Mouse (Mus musculus) frontal cortex, postnatal 25 days (tissue): ENCODE data around the gene Igfbp4.

Experiments
- DNase-seq, 2 experiments: peaks; one replicate each; pipeline ENCODE4 v3.0.0; 2022; ENCODE audit warnings: low spot score in 2 of 2

Igfbp4 gene

DNA sequence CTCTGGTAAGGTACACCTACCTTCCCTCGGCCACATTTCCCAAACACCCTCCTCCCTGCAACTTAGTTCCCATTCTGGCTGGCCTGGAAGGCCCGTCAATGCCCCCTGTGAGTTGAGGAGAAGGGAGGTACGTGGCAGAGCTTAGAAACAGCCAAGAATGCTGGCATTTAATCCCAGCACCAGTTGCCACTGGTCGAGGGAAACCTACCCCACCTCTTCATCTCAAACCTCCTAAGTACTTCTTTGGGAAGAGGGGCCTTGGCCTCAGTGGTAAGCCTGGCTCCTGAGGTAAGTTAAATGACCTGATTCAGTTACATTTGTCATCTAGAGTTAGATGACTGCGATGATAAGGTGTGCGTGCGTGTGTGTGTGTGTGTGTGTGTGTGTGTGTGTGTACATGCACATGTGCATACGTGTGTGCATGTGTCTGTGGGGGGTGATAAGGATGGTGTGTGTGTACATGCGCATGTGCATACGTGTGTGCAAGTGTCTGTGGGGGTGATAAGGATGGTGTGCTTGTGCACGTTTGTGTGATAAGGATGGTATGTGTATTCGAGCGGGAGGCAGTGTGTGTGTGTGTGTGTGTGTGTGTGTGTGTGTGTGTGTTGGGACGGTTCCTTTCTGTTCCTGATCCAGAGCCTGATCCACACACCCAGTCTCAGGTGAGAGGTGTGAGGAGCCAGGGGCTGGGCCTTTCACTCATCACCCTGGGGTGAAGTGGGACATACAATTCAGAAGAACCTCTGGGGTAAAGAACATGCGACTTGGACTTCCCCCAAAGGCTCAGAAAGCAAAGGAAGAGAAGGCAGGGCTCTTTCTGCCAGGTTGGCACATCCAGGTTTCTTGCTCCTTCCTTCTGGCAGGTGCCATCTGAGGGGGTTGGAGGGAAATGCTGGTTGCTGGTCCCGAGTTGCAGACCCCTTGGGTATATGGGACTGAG is 1.1 kb downstream of the Igfbp4 start:
- no peak for DNase-seq

DNA sequence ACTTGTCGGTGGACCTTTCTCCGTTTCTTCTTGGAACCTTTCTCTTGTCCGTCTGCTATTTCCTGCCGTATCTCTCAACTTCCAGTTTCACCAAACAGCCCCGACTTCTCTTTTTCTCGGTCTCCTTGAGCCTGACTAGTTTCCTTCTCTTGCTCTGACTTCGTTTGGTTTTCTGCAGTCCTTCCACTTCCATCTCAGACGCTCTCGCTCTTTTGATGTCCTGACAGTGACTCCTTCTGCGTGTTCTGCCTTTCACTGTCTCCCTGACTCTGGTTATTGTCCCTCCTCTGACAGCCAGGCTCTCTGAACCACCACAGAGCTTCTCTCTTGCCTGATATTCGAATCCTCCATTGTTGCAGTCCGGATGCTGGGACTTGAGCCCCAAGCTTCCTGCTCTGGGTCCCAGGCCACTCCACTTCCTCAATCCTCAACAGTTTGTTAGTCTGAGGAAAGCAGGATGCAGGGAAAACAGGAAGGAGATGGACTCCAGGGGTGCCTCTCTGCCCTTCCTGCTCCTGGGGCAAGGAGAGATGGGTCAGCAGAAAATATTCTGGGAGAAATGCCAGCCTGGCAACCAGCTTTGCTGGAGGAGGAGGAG is 1.9 kb downstream of the Igfbp4 start:
- DNase-seq: no peak

DNA sequence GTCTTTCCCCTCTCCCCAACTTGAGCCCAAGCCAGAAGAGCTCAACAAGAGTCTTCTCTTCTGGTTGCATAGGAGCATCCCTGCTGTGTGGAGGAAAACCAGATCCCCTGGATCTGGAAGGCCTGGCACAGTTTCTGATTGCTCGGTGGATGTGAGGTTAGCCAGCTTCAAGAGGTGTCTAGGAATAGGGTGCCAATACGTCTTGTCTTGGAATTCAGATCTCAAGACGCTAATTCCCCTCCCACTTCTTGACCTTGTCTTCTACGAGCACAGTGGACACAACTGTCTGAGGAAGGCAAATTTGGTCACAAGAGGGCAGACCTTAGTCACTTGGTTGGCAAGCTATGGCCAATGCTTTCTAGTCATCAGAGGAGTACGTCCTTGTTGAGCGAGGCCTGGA is 2.6 kb downstream of the Igfbp4 start:
- no peak for DNase-seq

DNA sequence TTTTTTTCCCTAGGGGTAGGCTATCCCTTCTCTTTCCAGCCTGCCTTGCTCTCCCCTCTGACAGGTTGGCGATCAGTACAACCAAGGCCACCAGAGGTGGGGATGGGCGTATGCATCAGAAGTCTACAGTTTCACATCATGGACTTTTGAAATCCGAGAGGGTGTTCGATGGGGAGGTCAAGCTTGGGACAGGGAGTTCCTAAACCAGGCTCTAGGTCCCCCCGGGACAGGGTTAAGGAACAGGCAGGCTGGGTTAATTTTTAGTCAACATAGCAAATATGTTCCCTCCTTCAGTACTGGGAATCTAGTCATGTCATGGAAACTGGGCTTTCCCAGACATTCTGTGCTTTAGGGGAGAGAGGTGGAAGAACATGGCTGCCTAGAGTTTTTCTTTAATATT is 3.3 kb downstream of the Igfbp4 start:
- DNase-seq: no peak

DNA sequence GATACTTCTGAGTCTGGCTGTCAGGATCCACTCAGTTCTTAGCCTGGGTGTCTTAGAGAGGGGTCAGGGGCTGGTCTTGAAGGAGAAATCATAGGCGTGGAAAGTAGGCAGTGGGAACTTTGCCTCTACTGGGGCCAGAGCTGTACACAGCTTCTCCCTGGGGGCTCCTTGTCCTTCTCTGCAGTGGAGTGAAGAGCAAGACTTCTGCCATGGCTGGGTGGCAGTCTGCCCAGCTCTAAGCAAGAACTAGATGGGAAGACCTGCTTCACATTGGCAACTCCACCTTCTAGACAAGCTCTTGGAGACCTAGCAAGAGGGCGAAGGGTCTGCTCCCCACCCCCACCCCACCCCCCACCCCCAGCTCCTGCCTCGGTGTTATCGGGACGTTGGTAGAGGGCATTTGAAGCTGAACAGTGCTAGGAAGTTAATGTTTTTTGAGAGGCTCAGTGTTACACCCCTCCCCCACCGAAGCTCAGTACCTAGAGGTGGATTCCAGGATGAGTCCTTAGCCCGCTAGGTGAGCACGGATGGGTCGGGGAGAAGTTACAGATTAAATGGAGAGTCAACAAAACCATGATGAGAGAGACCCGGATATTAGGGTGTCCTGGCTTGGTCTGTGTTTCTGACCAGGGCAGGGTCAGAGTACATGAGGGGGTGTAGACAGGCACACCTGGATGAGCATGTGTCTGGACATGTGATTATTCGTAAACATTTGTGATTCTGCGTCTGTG is 4.3 kb downstream of the Igfbp4 start:
- DNase-seq: no peak

DNA sequence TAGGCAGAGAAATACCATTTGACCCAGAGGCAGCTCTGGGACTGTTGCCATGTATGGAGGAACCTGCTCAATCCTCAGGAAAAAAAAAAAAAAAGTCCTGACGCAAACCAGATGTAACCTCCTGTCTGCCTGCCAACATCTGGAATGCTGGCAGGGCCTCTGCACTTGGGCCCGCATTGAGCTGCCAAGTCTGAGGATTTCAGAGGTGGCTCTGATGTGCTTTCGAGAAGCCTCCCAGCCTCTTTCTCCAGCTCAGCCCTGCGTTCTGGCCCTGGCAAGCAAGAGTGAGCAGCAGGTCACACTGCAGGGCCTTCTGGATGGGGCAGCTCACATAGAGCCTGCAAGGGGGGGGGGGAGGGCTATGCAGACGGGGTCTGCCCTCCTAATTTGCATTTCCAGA is 6.1 kb downstream of the Igfbp4 start:
- DNase-seq: no peak

DNA sequence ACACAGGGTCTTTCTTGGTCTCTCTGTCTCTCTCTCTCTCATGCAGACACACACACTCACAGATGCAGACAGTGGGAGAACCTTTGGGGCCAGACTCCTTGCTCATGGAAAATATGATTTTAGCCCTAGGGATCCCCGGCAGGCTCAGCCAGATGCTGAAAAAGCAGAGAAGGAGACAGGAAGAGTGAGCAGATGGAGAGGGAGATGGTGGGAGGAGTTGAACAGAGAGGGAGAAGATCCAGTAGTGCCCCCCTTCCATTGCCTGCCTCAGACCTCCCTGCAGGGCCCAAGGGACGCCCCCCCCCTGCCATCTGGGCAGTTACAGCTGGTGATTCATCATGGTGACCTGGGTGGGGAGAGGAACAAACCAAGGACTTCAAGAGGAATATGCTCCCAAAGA is 6.6 kb downstream of the Igfbp4 start:
- no peak for DNase-seq

DNA sequence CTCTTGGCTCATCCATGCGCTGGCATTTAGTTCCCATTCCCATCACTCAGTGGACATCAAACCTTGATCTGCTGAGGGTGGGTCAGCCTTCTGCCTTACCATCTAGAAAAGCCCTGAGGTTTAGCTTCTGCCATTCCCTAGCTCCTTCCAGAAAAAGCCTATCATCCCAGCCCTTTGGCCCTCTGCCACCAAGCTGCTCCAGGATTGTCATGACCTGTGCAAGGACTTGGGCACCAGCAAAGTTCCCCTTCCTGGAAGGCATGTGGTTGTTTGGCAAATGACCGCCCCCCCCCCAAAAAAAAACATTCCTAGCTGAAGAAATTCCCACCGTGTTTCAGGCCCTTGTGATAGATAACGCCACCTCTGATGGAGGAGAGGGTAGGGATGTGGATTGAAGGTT is 14.1 kb downstream of the Igfbp4 start:
- no peak for DNase-seq

DNA sequence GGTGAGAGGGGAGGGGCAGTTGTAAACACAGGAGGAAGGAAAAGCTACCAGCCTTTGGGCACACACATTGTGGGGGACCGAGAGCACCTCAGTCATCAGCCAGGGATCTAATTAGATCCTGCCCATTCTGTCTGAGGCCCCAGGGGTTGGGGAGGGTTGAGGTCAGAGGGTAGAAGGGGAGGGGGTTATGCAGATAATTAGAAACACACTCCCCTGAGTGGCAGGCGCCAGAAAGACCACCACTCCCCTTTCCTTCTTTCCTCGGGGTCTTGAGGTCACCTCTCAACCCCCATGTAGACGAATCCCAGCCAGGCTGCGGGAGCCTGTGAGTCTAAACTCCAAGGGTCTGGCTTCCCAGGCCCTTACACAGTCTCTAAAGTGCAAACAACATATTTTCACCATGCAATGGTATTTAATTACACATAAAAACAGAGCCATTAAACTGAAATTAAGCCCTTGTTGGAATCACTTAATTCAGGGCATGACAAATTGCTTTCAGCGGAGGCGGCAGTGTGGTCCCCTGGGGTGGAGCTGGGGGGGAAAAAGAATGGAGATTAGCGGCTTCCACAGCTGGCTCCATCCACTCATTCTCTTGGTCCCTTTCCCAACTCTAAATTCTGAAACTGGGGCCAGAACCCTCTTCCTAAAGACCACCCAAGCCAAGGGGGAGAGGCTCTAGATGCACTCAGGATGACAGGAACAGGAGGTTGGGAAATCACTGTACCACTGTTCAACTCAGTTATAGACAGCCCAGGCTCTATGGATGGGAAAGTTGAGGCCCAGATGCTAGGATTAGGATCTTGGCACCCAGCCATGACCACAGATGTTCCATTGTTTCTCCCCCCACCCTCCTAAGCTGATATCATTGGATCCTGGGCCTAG is 14.8 kb downstream of the Igfbp4 start:
- DNase-seq: no peak

DNA sequence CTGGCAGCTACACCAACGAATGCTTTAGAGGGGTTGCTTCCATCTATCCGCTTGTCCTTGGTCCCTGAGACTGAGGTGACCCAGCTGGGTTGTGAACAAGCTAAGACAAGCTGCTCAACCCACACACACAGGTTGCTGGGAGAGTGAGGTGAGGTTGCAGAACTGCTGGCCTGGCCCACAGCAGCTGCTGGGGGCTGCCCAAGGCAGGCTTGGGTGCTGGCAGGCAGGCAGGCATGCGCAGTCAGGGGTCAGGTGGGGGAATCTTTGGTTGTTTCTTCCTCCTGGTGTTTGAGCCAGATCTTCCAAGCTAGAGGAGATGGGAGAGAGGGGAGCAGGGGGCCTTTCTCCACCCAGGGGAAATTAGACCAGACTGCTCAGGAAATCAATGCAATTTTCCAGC is 19.4 kb downstream of the Igfbp4 start:
- DNase-seq: no peak

DNA sequence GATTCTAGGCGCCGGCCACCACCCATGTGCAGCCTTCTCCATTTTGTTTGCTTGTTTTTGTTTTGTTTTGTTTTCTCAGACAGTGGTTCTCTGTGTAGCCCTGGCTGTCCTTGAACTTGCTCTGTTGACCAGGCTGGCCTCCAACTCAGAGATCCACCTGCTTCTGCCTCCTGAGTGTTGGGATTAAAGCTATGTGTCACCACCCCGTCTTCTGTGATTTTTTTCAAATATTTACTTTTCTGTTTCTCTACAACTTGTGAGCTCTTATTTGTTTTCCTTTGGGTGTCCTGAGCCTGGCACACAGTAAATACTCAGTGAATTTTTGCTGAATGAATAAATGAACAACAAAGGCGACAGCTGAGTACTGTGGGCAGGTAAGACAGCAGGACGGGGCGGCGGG is 21.6 kb downstream of the Igfbp4 start:
- no peak for DNase-seq

DNA sequence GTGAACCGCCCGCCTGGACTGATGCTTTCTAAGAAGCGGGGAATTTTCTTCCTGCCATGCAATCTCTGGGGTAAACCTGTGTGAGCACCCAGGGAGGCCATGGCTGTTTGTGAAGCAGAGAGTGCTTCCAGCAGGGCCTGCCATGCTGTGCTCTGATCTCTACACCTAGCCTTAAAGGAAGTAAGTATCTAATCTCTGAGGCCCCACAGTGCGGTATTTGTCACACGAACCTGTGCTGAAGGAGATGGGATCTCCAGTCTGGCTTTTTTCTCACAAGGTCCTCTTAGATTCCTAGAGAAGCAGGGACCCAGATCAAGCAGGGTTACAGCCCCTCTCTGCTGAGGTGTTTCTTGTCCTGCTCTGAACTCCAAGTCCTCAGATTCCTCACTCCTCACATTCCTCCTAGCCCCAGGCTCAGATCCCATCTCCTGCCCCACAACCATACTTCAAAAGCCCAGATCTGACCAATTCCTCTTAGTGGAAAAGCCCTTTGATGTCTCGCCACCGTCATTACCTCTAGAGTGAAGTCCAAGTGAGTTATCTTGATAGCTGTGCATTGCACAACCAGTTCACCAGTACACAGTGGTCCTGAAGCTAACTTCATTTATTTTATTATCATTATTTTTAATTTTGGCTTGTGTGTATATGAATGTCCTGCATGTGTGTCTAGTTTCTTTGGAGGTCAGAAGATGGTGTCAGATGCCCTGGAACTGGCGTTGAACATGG is 22.5 kb downstream of the Igfbp4 start:
- no peak for DNase-seq

DNA sequence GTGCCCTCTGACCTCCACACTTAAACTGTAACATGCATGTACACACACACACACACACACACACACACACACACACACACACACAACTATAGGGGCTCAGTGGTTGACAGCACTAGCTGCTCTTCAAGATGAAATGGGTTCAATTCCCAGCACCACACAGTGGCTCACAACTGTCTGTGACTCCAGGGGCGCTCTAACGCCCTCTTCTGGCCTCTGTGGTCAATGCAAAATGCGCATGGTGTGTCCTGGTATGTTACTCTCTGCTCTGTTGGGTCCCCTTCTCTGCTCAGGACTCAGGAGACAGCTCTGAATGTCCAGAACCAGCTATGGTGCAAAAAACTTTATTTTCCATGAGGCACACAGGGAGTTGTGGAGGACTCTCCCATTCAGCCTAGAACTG is 24.3 kb downstream of the Igfbp4 start:
- DNase-seq: no peak

DNA sequence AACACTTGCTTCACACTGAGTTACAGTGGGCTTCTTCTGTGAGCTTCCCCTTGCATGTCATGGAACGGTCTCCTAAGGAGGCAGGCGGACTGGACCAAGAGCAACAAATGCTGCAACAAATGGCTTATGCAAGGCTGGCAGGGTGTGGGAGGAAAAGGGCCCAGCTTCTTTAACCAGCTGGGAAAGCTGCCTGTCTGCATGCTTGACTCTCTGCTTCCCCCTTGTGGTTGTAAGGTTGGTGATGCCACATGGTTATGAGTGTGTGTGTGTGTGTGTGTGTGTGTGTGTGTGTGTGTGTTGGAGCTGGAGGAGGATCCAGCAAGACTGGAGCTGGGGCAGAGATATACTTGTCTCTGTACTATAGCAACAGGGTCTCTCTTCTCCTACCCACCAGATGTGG is 24.9 kb downstream of the Igfbp4 start:
- peak; percentile 48 to 67 for DNase-seq

DNA sequence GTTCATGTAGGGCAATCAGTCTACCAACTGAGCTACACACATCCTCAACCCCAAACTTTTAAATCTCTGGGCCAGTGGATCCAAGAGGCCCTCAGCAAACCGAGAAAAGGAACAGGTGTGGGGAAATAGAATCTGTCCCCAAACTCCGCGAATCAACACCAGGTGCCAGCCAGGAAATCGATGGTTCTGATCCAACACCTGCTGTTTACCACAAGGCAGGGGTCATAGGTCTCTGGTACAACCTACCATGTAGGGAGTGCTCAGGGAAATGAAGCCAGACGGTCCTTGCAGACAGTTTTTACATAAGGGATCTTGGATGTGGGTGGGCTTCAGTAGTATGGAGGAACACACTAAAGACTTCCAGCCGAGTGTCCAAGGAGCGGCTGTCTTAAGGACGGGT is 26.5 kb downstream of the Igfbp4 start:
- DNase-seq: no peak

DNA sequence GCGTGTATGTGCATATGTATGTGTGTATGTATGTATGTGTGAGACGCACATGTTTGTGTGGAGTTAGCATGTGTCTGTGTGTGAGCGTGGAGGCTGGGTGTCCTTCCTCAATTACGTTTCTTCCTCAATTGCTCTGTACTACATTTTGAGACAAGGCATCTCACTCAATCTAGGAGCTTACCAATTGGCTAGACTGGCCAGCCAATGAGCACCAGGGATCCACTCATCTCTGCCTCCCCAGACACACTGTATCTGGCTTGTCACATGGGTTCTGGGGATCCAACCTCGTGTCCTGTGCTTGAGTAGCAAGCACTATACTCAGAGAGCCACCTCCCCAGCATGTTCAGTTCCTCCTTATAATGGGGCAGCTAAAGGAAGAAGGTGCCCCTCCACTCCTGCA is 27.4 kb downstream of the Igfbp4 start:
- no peak for DNase-seq

DNA sequence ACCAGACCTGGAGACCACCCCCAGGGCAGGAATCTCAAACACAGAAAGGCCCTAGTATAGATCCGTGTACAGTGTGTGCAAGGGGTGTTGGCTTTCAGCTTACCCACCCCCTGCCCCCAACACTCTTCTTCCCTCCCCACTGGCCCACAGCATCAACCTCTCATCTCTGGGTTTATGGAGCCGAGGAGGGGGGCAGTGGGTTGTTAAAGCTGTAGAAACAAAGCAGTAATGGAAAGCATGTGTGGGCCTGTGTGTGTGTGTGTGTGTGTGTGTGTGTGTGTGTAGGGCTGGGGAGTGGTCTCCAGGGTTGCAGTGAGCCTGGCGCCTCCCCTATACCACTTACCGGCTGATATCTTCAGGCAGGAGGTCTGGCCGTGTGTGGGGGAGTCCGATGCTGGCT is 30.8 kb downstream of the Igfbp4 start:
- DNase-seq: no peak

DNA sequence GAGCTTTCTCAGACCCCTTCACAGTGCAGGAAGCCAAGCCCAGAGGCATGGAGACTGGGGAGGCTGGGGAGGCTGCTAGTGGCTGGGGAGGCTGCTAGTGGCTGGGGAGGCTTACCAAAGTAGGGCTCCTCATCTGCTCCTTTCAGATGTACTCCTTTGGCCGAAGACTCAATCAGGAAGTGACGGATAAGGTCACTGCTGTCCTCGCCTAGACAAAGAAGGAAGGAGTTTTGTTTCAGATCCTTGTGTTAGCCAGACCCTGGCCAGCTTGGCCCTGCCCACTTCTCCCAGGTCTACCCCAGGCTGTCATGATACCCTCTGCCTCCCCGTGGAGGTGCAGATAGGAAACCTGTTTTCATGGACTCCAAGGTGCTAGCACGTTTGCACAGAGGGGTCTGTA is 32.7 kb downstream of the Igfbp4 start:
- no peak for DNase-seq

DNA sequence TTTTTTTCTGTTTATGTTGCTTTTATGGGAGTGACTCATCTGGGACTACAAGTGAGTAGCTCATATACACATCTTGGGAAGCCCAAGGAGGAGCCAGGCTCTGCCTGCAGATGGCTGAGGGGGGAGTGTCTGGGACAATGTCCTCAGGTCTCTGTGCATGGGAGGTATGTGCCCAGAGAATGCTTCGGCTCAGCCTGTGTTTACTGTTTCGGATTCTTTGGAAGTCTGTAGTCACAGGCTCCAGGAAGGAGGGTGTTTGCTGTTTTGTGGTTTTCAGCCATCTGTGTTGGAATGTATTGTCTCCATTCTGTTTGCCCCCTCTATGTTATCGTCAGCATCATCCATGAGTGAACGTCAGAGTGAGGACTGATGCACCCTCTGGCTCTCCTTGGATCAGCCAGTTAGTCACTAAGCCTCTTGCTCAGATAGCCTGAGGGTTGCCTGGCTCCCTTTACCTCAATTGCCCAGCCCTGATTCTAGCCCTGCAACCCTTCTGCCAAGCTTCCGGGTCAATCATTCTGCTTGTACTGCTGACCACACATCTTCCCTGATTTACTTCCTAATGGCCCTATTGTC is 35.8 kb downstream of the Igfbp4 start:
- no peak for DNase-seq

DNA sequence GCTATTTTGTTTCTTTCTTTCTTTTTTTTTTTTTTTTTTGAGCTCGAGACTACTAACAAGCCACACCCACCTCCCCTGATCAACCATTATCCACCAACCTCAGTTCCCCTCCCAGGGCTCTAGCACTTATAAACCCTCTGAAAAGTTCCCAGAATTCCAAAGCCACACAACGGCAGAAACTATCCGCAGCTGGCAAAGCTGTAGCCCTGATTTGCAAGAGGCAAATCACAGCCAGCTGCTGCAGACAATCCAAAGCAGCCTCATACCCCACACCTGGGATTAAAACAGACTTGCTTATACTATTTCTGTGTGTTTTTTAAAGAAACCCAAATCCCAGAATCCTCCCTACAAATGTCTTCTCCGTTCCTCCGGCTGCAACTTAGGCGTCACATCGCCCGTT is 36.8 kb downstream of the Igfbp4 start:
- DNase-seq: no peak
